In the genomic region with DNA sequence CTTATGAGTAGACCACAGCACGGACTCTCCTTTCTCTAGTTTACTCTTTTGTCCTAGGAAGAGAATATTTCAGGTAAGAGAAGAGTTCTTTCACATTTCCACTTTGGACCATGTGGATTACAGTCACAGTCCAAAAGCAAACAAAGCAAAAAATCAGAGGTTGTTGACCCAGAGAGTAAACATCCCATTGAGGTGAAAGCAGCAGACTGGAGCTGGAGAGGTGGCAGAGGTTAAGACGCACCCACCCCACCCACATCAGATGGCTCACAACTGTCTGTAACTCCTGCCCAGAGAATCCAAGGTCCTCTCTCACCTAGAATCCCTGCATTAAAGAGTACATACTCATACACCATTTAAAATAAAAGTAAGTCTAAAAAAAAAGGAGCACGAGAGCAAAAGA, we compare ENCODE assay signal across 17 mouse cellular contexts.
DNase-seq lines count a peak whose midpoint lies in the region; ATAC-seq and TF ChIP-seq lines count a peak whose summit lies in the region.
"Had no signal": no experiment of that assay in that cellular context is flagged by ENCODE, and none has a peak within 500 bp of the region (broad histone marks: within the 10 kb centered on the region; RNA-seq: fewer than 3 reads in every experiment).

No protein-coding gene starts in this region.

- H3K27ac ChIP-seq in liver, embryonic 11.5 days (ENCODE audit: low read depth, low read length) = no peak overlapping the region
- H3K27ac ChIP-seq in liver, embryonic 14.5 days = no peak overlapping the region
- H3K27ac ChIP-seq in stomach, postnatal 0 days (replicated peaks) = no peak overlapping the region
- no peak overlapping the region for H3K27ac ChIP-seq in midbrain, embryonic 14.5 days (replicated peaks; ENCODE audit: low read depth, low read length)
- no peak overlapping the region for H3K27ac ChIP-seq in hindbrain, embryonic 14.5 days
- H3K27ac ChIP-seq: heart, embryonic 10.5 days; hindbrain, embryonic 10.5 days; hindbrain, postnatal 0 days; midbrain, embryonic 10.5 days had no signal

- 82% methylated on average over 3 of the region's 3 CpGs for WGBS in liver, embryonic 11.5 days
- WGBS in liver, embryonic 14.5 days (ENCODE audit: insufficient replicate concordance) = 50% methylated on average over 3 of the region's 3 CpGs
- 62% methylated on average over 3 of the region's 3 CpGs for WGBS in stomach, postnatal 0 days
- WGBS in midbrain, embryonic 14.5 days = 96% methylated on average over 3 of the region's 3 CpGs
- WGBS in hindbrain, embryonic 14.5 days = 94% methylated on average over 3 of the region's 3 CpGs

- no peak for TF ChIP-seq EP300 in liver, embryonic 14.5 days (IDR thresholded peaks at IDR 0.05; ENCODE audit: low read depth)
- TF ChIP-seq EP300 in stomach, postnatal 0 days (optimal IDR thresholded peaks at IDR 0.05) = no peak

- no peak for ATAC-seq in liver, embryonic 11.5 days (replicated peaks; ENCODE audit: low FRiP score)
- ATAC-seq in liver, embryonic 14.5 days (ENCODE audit: insufficient read depth) = peak; percentile 53
- ATAC-seq in stomach, postnatal 0 days (ENCODE audit: low FRiP score, low TSS enrichment) = peak; percentile 80
- no peak for ATAC-seq in midbrain, embryonic 14.5 days (ENCODE audit: low FRiP score, low TSS enrichment)
- ATAC-seq in hindbrain, embryonic 14.5 days (ENCODE audit: low FRiP score) = no peak
- ATAC-seq: forebrain, embryonic 14.5 days; hindbrain, postnatal 0 days; lung, postnatal 0 days had no signal

- no peaks in the 10 kb centered on the region for H3K36me3 ChIP-seq in liver, embryonic 11.5 days (ENCODE audit: control insufficient read depth, insufficient read depth, low read length)
- no peaks in the 10 kb centered on the region for H3K36me3 ChIP-seq in liver, embryonic 14.5 days (replicated peaks; ENCODE audit: control insufficient read depth, insufficient read depth, low read depth)
- no peaks in the 10 kb centered on the region for H3K36me3 ChIP-seq in stomach, postnatal 0 days (ENCODE audit: control insufficient read depth, insufficient read depth, low read length)
- H3K36me3 ChIP-seq in midbrain, embryonic 14.5 days (ENCODE audit: control insufficient read depth, insufficient read depth, low read length) = no peaks in the 10 kb centered on the region
- no peaks in the 10 kb centered on the region for H3K36me3 ChIP-seq in hindbrain, embryonic 14.5 days (replicated peaks; ENCODE audit: control insufficient read depth, insufficient read depth)
- H3K36me3 ChIP-seq: heart, embryonic 10.5 days; hindbrain, embryonic 10.5 days; midbrain, embryonic 10.5 days had no signal

- H3K4me2 ChIP-seq in liver, embryonic 11.5 days = no peak overlapping the region
- H3K4me2 ChIP-seq in liver, embryonic 14.5 days (ENCODE audit: low read depth) = no peak overlapping the region
- H3K4me2 ChIP-seq in stomach, postnatal 0 days (replicated peaks; ENCODE audit: low read depth) = no peak overlapping the region
- no peak overlapping the region for H3K4me2 ChIP-seq in midbrain, embryonic 14.5 days (ENCODE audit: low read length)
- H3K4me2 ChIP-seq in hindbrain, embryonic 14.5 days (replicated peaks) = no peak overlapping the region

- no peak overlapping the region for H3K9ac ChIP-seq in liver, embryonic 11.5 days (ENCODE audit: low read depth, low read length)
- no peak overlapping the region for H3K9ac ChIP-seq in liver, embryonic 14.5 days (replicated peaks)
- no peak overlapping the region for H3K9ac ChIP-seq in stomach, postnatal 0 days (ENCODE audit: low read length)
- no peak overlapping the region for H3K9ac ChIP-seq in midbrain, embryonic 14.5 days (replicated peaks; ENCODE audit: low read length)
- no peak overlapping the region for H3K9ac ChIP-seq in hindbrain, embryonic 14.5 days

- DNase-seq in liver = peak; percentile 4
- no peak for DNase-seq in liver, embryonic 11.5 days (ENCODE audit: low spot score)
- DNase-seq in kidney, postnatal 10 days = peak; percentile 34
- peak; percentile 6 to 15 (median 6) for DNase-seq in liver, embryonic 14.5 days (ENCODE audit: low read depth in 3 of 3, low spot score in 3 of 3)
- peak; percentile 36 for DNase-seq in stomach, postnatal 0 days (ENCODE audit: low spot score)
- no peak for DNase-seq in midbrain, embryonic 14.5 days
- no peak for DNase-seq in thymus, postnatal 36 days
- no peak for DNase-seq in hindbrain, embryonic 14.5 days (ENCODE audit: low spot score)
- DNase-seq: adrenal gland, postnatal 10 days; cerebellum, adult 9-10 months; right cerebral cortex, adult 18-20 months had no signal

- H3K9me3 ChIP-seq in liver, embryonic 11.5 days (ENCODE audit: control insufficient read depth, low read length) = no peaks in the 10 kb centered on the region
- H3K9me3 ChIP-seq in liver, embryonic 14.5 days (ENCODE audit: control insufficient read depth, low read length) = no peaks in the 10 kb centered on the region
- H3K9me3 ChIP-seq in stomach, postnatal 0 days (ENCODE audit: control insufficient read depth, low read length) = no peaks in the 10 kb centered on the region
- no peaks in the 10 kb centered on the region for H3K9me3 ChIP-seq in midbrain, embryonic 14.5 days (ENCODE audit: control insufficient read depth, low read length)
- no peaks in the 10 kb centered on the region for H3K9me3 ChIP-seq in hindbrain, embryonic 14.5 days (ENCODE audit: control insufficient read depth, low read length)
- H3K9me3 ChIP-seq: heart, embryonic 10.5 days; hindbrain, embryonic 10.5 days; midbrain, embryonic 10.5 days had no signal

- H3K4me1 ChIP-seq in liver, embryonic 11.5 days (replicated peaks; ENCODE audit: control insufficient read depth, insufficient read depth, low read length) = no peaks in the 10 kb centered on the region
- no peaks in the 10 kb centered on the region for H3K4me1 ChIP-seq in liver, embryonic 14.5 days (replicated peaks; ENCODE audit: control insufficient read depth in 2 of 2, insufficient read depth in 2 of 2, low read length in 1 of 2)
- no peaks in the 10 kb centered on the region for H3K4me1 ChIP-seq in stomach, postnatal 0 days (replicated peaks; ENCODE audit: control insufficient read depth, insufficient read depth)
- H3K4me1 ChIP-seq in midbrain, embryonic 14.5 days (ENCODE audit: control insufficient read depth, insufficient read depth, low read length) = no peaks in the 10 kb centered on the region
- peaks cover 6% of the 10 kb centered on the region; the same call in 1 of the 2 replicates for H3K4me1 ChIP-seq in hindbrain, embryonic 14.5 days (replicated peaks; ENCODE audit: control insufficient read depth, insufficient read depth, low read length)
- H3K4me1 ChIP-seq: midbrain, embryonic 10.5 days had no signal

- TF ChIP-seq CTCF in liver, embryonic 14.5 days (IDR thresholded peaks at IDR 0.05; ENCODE audit: low read depth) = no peak
- TF ChIP-seq CTCF in stomach, postnatal 0 days (IDR thresholded peaks at IDR 0.05; ENCODE audit: low read depth) = no peak

- H3K4me3 ChIP-seq in liver, embryonic 11.5 days (ENCODE audit: low read depth, low read length) = no peak overlapping the region
- no peak overlapping the region for H3K4me3 ChIP-seq in liver, embryonic 14.5 days (ENCODE audit: insufficient read depth in 1 of 2, low read depth in 2 of 2, low read length in 2 of 2)
- no peak overlapping the region for H3K4me3 ChIP-seq in stomach, postnatal 0 days (ENCODE audit: low read depth, low read length)
- no peak overlapping the region for H3K4me3 ChIP-seq in midbrain, embryonic 14.5 days (replicated peaks; ENCODE audit: low read depth, low read length)
- H3K4me3 ChIP-seq in hindbrain, embryonic 14.5 days (replicated peaks; ENCODE audit: low read length) = no peak overlapping the region
- H3K4me3 ChIP-seq: heart, embryonic 10.5 days; hindbrain, embryonic 10.5 days; midbrain, embryonic 10.5 days had no signal

- no peaks in the 10 kb centered on the region for H3K27me3 ChIP-seq in liver, embryonic 11.5 days (replicated peaks; ENCODE audit: control insufficient read depth, insufficient read depth, low read length)
- no peaks in the 10 kb centered on the region for H3K27me3 ChIP-seq in liver, embryonic 14.5 days (ENCODE audit: control insufficient read depth, insufficient read depth, low read length)
- H3K27me3 ChIP-seq in stomach, postnatal 0 days (ENCODE audit: control insufficient read depth, insufficient read depth, low read length) = no peaks in the 10 kb centered on the region
- H3K27me3 ChIP-seq in midbrain, embryonic 14.5 days (ENCODE audit: control insufficient read depth, insufficient read depth, low read length) = no peaks in the 10 kb centered on the region
- no peaks in the 10 kb centered on the region for H3K27me3 ChIP-seq in hindbrain, embryonic 14.5 days (ENCODE audit: control insufficient read depth, insufficient read depth, low read length)

Comparison
In these comparisons a context has a peak if more than half of its experiments do, and no peak if none do; other contexts are left out.
1. DNase-seq: peak in liver (single experiment), kidney, postnatal 10 days (single experiment), liver, embryonic 14.5 days (3 of 3) and stomach, postnatal 0 days (single experiment); none in liver, embryonic 11.5 days (single experiment), midbrain, embryonic 14.5 days (single experiment), thymus, postnatal 36 days (0 of 2) and hindbrain, embryonic 14.5 days (single experiment).
2. ATAC-seq: peak in liver, embryonic 14.5 days (single experiment) and stomach, postnatal 0 days (single experiment); none in liver, embryonic 11.5 days (single experiment), midbrain, embryonic 14.5 days (single experiment) and hindbrain, embryonic 14.5 days (single experiment).